Mouse (Mus musculus): ENCODE data around the gene Nos1. TPM values are rescaled to one million over a fixed set of nuclear protein-coding genes. Genes with fewer than 3 reads are reported as not detected.

The Nos1 gene
- polyA plus RNA-seq, 1 experiment from 2014 or later = 1.6 TPM

DNA sequence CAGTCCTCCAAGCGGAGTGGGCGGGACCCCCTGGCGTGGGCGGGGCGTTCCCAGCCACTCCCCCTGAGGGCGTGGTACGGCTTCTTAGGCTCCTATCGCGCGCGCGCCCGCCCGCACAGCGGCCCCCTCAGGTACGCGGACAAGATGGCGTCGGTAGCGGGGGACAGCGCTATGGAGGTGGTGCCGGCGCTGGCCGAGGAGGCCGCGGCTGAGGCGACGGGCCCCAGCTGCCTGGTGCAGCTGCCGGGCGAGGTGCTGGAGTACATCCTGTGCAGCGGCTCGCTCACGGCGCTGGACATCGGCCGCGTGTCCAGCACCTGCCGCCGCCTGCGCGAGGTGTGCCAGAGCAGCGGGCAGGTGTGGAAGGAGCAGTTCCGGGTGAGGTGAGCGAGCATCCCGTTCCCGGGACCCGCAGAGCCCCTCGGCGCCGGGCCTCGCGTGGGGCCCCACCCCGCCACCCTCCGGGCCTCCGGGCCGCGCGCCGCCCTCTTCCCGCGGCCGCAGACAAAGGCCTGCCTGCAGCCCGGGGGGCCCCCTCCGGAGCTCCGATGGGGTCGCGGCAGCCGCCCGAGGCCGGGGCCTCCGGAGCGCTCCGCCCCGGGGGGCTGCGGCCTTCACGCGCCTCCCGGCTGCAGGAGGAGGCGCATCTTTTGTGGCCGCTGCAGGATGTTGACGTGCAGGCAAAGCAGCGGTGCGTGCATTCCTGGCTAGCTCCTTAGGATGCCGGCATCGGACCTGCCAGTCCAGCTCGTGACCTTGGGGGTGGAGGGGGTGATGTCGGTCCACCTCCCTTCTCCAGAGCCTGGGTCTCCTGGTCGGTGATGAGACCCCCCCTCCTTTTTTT, 196.0 kb downstream of the Nos1 start, which contains the start of gene Fbxo21:
Gene Fbxo21 (plus strand): TSS at position 74 of the 844 bp plus-strand sequence.
- H3K9ac ChIP-seq = peak within 1 kb of the TSS; percentile 99
- H3K4me2 ChIP-seq = peak within 1 kb of the TSS; percentile 71
- no peaks in the 10 kb centered on the region for H3K9me3 ChIP-seq
- H3K36me3 ChIP-seq = peaks cover 24% of the 10 kb centered on the region
- H3K27me3 ChIP-seq = no peaks in the 10 kb centered on the region
- WGBS = under 1% methylated on average over 72 of the region's 88 CpGs
- peak; percentile 90 for ATAC-seq (ENCODE audit: low FRiP score)
- peak within 1 kb of the TSS; percentile 94 for H3K27ac ChIP-seq
- H3K4me3 ChIP-seq = peak within 1 kb of the TSS; percentile 99
- peaks cover 39% of the 10 kb centered on the region for H3K4me1 ChIP-seq (replicated peaks)

DNA sequence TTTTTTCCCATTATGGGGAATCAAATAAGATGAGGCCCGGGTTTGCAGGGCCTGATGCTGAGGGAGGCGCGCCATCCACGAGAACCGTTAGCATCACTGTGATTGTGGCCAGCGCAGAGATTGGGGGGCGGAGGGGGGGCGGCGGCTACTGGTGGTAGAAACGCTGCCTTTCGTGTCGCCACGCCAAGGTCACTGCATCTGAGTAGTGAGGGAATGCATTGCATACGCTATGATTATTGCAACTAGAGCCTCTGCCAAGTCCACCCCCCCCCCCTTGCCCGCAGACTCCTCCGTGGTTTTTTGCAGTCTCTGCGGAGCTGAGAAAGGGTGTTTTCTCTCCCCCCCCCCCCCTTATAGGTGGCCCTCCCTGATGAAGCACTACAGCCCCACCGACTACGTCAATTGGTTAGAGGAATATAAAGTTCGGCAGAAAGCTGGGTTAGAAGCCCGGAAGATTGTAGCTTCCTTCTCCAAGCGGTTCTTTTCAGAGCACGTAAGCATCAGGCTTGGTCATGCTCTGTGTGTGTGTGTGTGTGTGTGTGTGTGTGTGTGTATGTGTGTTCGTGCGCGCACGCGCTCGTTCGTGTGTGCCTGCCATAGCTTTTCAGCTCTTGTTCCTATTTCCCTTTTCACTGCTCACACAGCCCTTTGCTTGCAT, 196.8 kb downstream of the Nos1 start:
- 9% methylated on average over 30 of the region's 30 CpGs for WGBS
- no peaks in the 10 kb centered on the region for H3K9me3 ChIP-seq
- peaks cover 43% of the 10 kb centered on the region for H3K4me1 ChIP-seq (replicated peaks)
- peak overlapping the region; percentile 99 for H3K4me3 ChIP-seq
- H3K4me2 ChIP-seq = peak overlapping the region; percentile 71
- H3K27me3 ChIP-seq = no peaks in the 10 kb centered on the region
- no peak for ATAC-seq (ENCODE audit: low FRiP score)
- H3K36me3 ChIP-seq = peaks cover 31% of the 10 kb centered on the region
- peak overlapping the region; percentile 99 for H3K9ac ChIP-seq
- peak overlapping the region; percentile 94 for H3K27ac ChIP-seq

DNA sequence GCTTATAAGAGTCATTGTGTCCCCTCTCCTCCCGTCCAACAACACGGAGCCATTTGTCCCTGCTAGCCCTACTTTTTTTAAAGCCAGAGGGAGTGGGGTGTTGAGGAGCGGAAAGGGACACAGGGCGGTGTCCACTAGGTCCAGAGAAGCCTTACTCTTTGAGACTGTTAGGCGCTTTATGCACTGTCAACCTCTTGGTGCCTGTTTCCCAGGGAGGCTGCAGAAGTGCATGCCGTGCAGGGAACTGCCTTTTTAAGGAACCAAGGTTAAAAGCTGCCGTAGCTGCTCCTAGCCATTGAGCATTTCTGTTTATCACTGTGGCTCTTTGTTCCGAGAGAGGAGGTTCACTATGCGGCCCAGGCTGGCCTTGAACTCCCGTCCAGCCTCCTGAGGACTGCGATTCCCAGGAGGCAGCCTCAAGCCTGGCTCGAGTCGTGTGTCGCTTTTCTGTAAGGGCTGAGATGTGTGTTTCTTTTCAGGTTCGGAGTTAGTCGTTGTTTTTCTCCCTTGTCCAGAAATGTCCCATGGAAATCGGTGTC, 197.4 kb downstream of the Nos1 start:
- Histone ChIP-seq H3K4me3 (peak overlapping the region; percentile 99), H3K9me3 (no peaks in the 10 kb centered on the region), H3K36me3 (peaks cover 37% of the 10 kb centered on the region), H3K9ac (peak overlapping the region; percentile 99), H3K27me3 (no peaks in the 10 kb centered on the region), H3K27ac (peak overlapping the region; percentile 94), H3K4me2 (peak overlapping the region; percentile 71), H3K4me1 (replicated peaks) (peaks cover 48% of the 10 kb centered on the region)
- no peak for ATAC-seq (ENCODE audit: low FRiP score)
- WGBS = 37% methylated on average over 17 of the region's 17 CpGs

DNA sequence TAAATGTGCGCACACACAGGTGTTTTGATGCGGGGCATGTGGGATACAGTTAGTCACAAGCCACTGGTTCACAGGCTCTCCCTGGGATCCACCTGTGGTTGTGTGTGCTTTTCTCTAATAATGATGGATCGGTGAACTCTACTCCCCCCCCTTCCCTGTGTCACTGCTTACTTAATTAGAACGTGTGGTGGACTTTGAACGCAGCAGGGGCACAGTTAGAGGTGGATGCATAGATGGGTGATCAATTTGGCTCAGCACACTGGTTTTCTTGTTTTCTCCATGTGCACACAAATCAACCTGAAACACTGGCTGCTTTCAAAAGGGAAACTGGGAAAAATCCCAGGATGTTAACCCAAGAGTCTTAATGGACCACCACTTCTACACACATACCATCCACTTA, 198.2 kb downstream of the Nos1 start:
- no peaks in the 10 kb centered on the region for H3K9me3 ChIP-seq
- H3K4me2 ChIP-seq = peak overlapping the region; percentile 71
- H3K27ac ChIP-seq = no peak overlapping the region; the same call in 1 of the 2 replicates
- peak overlapping the region; percentile 99 for H3K4me3 ChIP-seq
- ATAC-seq (ENCODE audit: low FRiP score) = no peak
- 50% methylated on average over 5 of the region's 5 CpGs for WGBS
- peak overlapping the region; percentile 99; the same call in 1 of the 2 replicates for H3K9ac ChIP-seq
- H3K27me3 ChIP-seq = no peaks in the 10 kb centered on the region
- H3K36me3 ChIP-seq = peaks cover 46% of the 10 kb centered on the region
- peaks cover 56% of the 10 kb centered on the region for H3K4me1 ChIP-seq (replicated peaks)

DNA sequence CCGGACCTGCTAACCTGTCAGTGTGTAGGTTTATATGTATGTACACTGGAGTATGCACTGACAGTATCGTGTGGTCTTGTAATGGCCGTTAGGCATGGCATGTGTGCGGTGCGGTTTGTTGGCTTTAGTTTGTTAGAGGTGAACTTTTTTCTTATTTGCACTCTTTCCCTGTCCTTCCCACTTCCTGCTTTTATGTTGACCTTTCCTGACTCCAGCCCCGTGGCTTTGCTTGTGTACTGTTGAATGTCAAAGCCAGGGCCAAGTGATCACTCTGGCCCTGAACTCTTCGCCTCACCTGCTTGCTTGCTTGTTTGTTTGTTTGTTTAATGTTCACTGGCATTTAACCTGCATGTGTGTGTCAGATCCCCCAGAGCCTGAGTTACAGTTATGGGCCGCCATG, 200.1 kb downstream of the Nos1 start:
- Histone ChIP-seq H3K36me3 (peaks cover 63% of the 10 kb centered on the region), H3K9ac (no peak overlapping the region), H3K9me3 (no peaks in the 10 kb centered on the region), H3K4me2 (no peak overlapping the region), H3K4me1 (replicated peaks) (peaks cover 57% of the 10 kb centered on the region), H3K4me3 (no peak overlapping the region), H3K27me3 (no peaks in the 10 kb centered on the region), H3K27ac (no peak overlapping the region)
- 91% methylated on average over 8 of the region's 8 CpGs for WGBS
- ATAC-seq (ENCODE audit: low FRiP score) = no peak

DNA sequence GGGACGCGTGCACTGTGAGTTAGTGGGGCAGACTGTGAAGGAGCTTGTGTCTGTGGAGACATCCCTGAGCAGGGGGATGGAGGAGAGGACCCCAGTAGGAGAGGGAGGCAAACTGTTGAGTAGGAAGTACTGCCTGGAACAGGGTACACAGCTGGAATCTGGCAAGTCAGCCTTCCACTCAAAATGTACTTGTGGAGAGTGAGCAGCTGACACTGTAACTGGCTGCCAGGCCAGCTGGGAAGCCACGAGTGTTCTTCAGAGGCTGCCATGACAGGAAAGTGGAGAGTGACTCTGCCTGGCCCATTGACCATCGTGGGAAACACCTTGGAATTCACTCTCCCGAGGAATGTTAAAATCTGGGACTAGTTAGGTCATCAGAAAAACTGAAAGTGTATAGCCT, 201.1 kb downstream of the Nos1 start:
- no peaks in the 10 kb centered on the region for H3K9me3 ChIP-seq
- 89% methylated on average over 5 of the region's 5 CpGs for WGBS
- H3K4me2 ChIP-seq = no peak overlapping the region
- no peak for ATAC-seq (ENCODE audit: low FRiP score)
- H3K27me3 ChIP-seq = no peaks in the 10 kb centered on the region
- peaks cover 57% of the 10 kb centered on the region for H3K4me1 ChIP-seq (replicated peaks)
- H3K27ac ChIP-seq = no peak overlapping the region
- no peak overlapping the region for H3K9ac ChIP-seq
- no peak overlapping the region for H3K4me3 ChIP-seq
- peaks cover 73% of the 10 kb centered on the region for H3K36me3 ChIP-seq

DNA sequence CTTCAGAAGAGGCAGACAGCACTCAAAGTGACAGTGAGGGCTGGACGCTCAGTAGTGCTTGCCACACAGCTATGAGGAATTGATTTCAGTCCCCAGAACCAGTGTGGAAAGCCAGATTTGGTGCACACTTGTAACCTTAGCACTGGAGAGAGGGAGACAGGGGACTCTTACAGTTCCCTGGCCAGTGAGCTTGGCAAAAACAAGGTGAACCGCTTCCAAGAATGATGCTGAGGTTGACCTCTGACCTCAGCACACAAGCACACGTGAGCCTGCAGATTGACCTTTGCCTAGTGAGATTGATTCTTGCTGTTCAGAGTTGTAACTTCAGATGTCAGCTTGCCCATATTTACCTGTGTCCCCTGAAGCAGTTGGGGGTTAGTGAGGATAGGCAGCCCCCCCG, 205.5 kb downstream of the Nos1 start:
- ATAC-seq (ENCODE audit: low FRiP score) = no peak
- Histone ChIP-seq H3K4me1 (replicated peaks) (peaks cover 22% of the 10 kb centered on the region), H3K4me2 (no peak overlapping the region), H3K9ac (no peak overlapping the region), H3K27ac (no peak overlapping the region), H3K4me3 (no peak overlapping the region), H3K36me3 (peaks cover 96% of the 10 kb centered on the region), H3K9me3 (no peaks in the 10 kb centered on the region), H3K27me3 (no peaks in the 10 kb centered on the region)
- WGBS = 69% methylated on average over 4 of the region's 4 CpGs

DNA sequence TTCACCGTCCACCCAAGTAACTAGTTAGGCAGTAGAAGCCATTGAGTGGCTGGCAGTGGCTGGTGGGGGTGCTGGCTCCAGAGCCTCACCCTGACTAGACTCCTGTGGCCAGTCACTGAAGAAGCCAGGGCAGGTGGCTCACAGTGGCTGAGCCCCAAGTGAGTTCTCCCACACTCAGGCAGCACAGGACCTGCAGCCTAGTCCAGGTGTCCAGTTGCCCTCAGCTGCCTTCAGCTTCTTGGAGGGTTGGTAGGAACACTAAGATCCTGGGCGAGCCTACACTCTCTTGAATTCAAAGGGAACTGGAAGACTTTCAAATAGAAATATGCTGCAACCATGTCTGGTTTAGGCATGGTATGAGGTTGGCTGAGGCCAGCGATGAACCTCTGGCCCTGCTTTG, 207.1 kb downstream of the Nos1 start:
- H3K9me3 ChIP-seq = no peaks in the 10 kb centered on the region
- WGBS = 91% methylated on average over 3 of the region's 3 CpGs
- peaks cover 98% of the 10 kb centered on the region for H3K36me3 ChIP-seq
- H3K4me3 ChIP-seq = no peak overlapping the region
- H3K27me3 ChIP-seq = no peaks in the 10 kb centered on the region
- H3K4me1 ChIP-seq (replicated peaks) = peaks cover 12% of the 10 kb centered on the region
- H3K27ac ChIP-seq = no peak overlapping the region
- ATAC-seq (ENCODE audit: low FRiP score) = no peak
- H3K4me2 ChIP-seq = no peak overlapping the region
- no peak overlapping the region for H3K9ac ChIP-seq

DNA sequence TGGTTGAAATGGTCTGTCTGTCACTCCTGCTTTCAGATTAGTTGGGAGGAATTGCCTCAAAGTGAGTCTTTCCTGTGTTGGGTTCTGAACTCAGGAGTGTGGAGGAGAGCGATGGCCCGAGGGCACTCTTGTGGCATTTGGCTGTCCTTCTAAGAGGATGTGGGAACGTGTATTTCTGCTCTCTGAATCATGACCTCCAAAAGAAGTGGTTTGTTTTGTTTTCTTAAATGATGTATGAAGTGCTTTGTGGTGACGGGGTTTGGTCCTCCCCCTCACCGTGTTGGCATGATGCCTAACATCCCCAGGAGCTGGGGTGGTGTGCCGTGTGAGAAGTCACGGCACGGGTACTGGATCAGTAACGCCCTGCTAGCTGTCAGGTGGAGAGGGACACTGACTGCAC, 207.5 kb downstream of the Nos1 start:
- no peak for ATAC-seq (ENCODE audit: low FRiP score)
- peaks cover 8% of the 10 kb centered on the region for H3K4me1 ChIP-seq (replicated peaks)
- H3K4me3 ChIP-seq = no peak overlapping the region

DNA sequence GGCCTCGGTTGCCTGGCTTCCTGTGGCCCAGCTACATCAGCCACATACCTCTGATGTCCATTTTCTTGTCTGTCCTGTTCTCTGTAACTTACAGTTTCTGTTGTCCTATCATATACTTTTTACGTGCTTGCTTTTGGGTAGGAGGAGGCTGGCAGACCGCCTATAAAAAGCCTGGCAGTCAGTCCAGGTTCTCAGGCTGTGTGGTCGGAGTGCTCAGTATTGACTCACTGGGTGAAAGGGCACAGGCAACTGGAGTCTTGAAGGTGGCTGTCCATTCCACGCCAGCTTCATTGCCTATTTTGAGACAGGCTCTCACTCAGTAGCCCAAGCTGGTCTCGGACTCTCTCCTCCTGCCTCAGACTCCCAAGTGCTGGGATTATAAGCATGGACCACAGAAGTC, 208.9 kb downstream of the Nos1 start:
- WGBS = 92% methylated on average over 6 of the region's 6 CpGs

More for the DNA sequence above, 207.5 kb downstream of the Nos1 start:
- Histone ChIP-seq H3K36me3 (peaks cover 96% of the 10 kb centered on the region), H3K9ac (no peak overlapping the region), H3K4me2 (no peak overlapping the region), H3K27me3 (no peaks in the 10 kb centered on the region), H3K9me3 (no peaks in the 10 kb centered on the region), H3K27ac (no peak overlapping the region)
- 85% methylated on average over 9 of the region's 9 CpGs for WGBS

DNA sequence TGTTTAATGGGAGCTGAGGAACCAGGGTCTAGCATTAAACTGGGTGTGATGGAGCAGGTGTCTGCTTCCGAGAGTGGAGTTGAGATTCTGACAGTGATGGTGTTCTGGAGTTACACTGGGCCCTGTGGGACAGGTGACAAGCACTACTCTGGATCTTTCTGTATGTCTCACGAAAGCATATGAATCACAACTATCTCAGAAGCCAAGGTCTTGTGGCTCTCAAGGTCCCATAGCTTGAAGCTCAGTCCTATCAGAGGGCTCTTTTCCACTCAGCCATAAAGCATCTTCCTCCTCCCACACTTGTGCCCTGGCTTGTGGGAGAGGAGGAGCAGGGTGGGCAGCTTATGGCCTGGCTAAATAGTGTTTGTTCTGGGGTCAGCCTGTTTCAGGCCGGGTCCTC, 210.1 kb downstream of the Nos1 start:
- no peaks in the 10 kb centered on the region for H3K9me3 ChIP-seq
- H3K36me3 ChIP-seq = peaks cover 98% of the 10 kb centered on the region
- H3K9ac ChIP-seq = no peak overlapping the region
- H3K4me3 ChIP-seq = no peak overlapping the region
- 96% methylated on average over 3 of the region's 3 CpGs for whole genome bisulfite sequencing
- H3K27ac ChIP-seq = no peak overlapping the region
- H3K4me2 ChIP-seq = no peak overlapping the region
- no peaks in the 10 kb centered on the region; the same call in 1 of the 2 replicates for H3K4me1 ChIP-seq (replicated peaks)
- no peaks in the 10 kb centered on the region for H3K27me3 ChIP-seq
- ATAC-seq (ENCODE audit: low FRiP score) = no peak

More for the DNA sequence above, 208.9 kb downstream of the Nos1 start:
- Histone ChIP-seq H3K9ac (no peak overlapping the region), H3K27me3 (no peaks in the 10 kb centered on the region), H3K4me1 (replicated peaks) (no peaks in the 10 kb centered on the region; the same call in 1 of the 2 replicates), H3K4me3 (no peak overlapping the region), H3K36me3 (peaks cover 96% of the 10 kb centered on the region), H3K9me3 (no peaks in the 10 kb centered on the region), H3K4me2 (no peak overlapping the region), H3K27ac (no peak overlapping the region)
- ATAC-seq (ENCODE audit: low FRiP score) = no peak

DNA sequence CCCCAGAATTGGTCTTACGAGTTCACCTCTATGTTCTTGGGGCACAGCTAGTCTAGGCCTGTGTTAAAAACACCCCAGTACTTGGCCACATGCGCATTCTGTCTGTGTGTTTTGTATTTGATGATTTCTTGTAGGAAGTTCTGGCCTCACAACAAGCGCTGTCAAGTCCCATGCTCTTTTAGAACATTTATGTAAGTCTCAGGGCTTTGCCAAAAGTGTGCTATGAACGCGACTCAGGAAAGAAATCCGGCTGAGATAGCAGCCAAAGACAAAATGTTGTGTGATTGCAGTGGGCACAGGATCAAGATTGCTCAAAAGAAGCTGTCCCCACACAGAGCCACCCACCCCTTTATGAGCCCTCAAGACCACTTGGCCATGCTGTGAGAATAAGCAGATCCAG, 212.7 kb downstream of the Nos1 start:
- ATAC-seq (ENCODE audit: low FRiP score) = no peak
- Histone ChIP-seq H3K4me1 (replicated peaks) (no peaks in the 10 kb centered on the region), H3K27ac (no peak overlapping the region), H3K4me3 (no peak overlapping the region), H3K27me3 (no peaks in the 10 kb centered on the region), H3K36me3 (peaks cover 98% of the 10 kb centered on the region), H3K9me3 (no peaks in the 10 kb centered on the region), H3K4me2 (no peak overlapping the region), H3K9ac (no peak overlapping the region)
- 97% methylated on average over 6 of the region's 6 CpGs for WGBS

All from hindbrain, embryonic 13.5 days (tissue).